Mouse (Mus musculus) liver, embryonic 14.5 days (tissue): ENCODE data around the gene Henmt1. TPM values are rescaled to one million over a fixed set of nuclear protein-coding genes. Genes with fewer than 3 reads are reported as not detected.

Experiments used
- ATAC-seq: fragments of 200-750 bp; cut with Nextera tagmentation; 2 replicates; pipeline ENCODE4 v1.8.0; 2017; ENCODE audit warnings: moderate number of reproducible peaks, mild to moderate bottlenecking, moderate library complexity; ENCODE audit not compliant: insufficient read depth
- DNase-seq, 3 experiments: peaks; one replicate each; pipeline ENCODE4 v3.0.0-alpha.2; 2012 to 2013; ENCODE audit warnings: low read depth in 3 of 3, low spot score in 3 of 3
- H3K27ac ChIP-seq: fragments of 300-500 bp; sonication (generic); 2 replicates; pipeline ENCODE4 v1.5.1; 2014; ENCODE audit warnings: moderate library complexity, mild to moderate bottlenecking, control low read depth, inconsistent platforms
- H3K27me3 ChIP-seq: fragments of 300-500 bp; sonication (generic); 2 replicates; pipeline ENCODE4 v1.6.1; 2014; ENCODE audit warnings: mild to moderate bottlenecking, low read length, moderate library complexity; ENCODE audit not compliant: control insufficient read depth, insufficient read depth
- H3K36me3 ChIP-seq: fragments of 300-500 bp; sonication (generic); replicated peaks from 2 replicates; pipeline ENCODE4 v1.6.1; 2014; ENCODE audit warnings: low read depth; ENCODE audit not compliant: control insufficient read depth, insufficient read depth
- H3K4me1 ChIP-seq, 2 experiments: fragments of 200-500 bp in 1 of 2; fragments of 300-500 bp in 1 of 2; sonication (generic) in 1 of 2; replicated peaks; 2 replicates each; pipeline ENCODE4 v1.6.1; 2012 to 2014; ENCODE audit warnings: antibody characterized with exemption in 1 of 2, inconsistent platforms in 1 of 2, low read length in 1 of 2; ENCODE audit not compliant: control insufficient read depth in 2 of 2, insufficient read depth in 2 of 2
- H3K4me2 ChIP-seq: fragments of 300-500 bp; sonication (generic); 2 replicates; pipeline ENCODE4 v1.6.1; 2014; ENCODE audit warnings: low read depth, mild to moderate bottlenecking, control low read depth, moderate library complexity
- H3K4me3 ChIP-seq, 2 experiments: fragments of 200-500 bp in 1 of 2; fragments of 300-500 bp in 1 of 2; sonication (generic) in 1 of 2; 2 replicates each; pipeline ENCODE4 v1.5.1; 2012 to 2014; ENCODE audit warnings: low read depth in 2 of 2, low read length in 2 of 2, mild to moderate bottlenecking in 2 of 2, control low read depth in 1 of 2, inconsistent platforms in 1 of 2, moderate library complexity in 1 of 2; ENCODE audit not compliant: insufficient read depth in 1 of 2
- H3K9ac ChIP-seq: fragments of 300-500 bp; sonication (generic); replicated peaks from 2 replicates; pipeline ENCODE4 v1.6.1; 2014; ENCODE audit warnings: mild to moderate bottlenecking, control low read depth, moderate library complexity
- H3K9me3 ChIP-seq: fragments of 300-500 bp; sonication (generic); 2 replicates; pipeline ENCODE4 v1.6.1; 2016; ENCODE audit warnings: low read length, mixed read lengths; ENCODE audit not compliant: control insufficient read depth
- CTCF ChIP-seq: IDR thresholded peaks from 2 replicates; pipeline ENCODE4 v1.5.1; 2016; ENCODE audit warnings: antibody characterized with exemption, low read depth, control low read depth
- EP300 ChIP-seq: IDR thresholded peaks from 2 replicates; pipeline ENCODE4 v1.6.1; 2016; ENCODE audit warnings: antibody characterized with exemption, low read depth
- WGBS: fragments of 180-500 bp; shearing (Covaris S2); extraction: QIAGEN DNeasy Blood & Tissue Kit; methylation state at CpG from one replicate; pipeline ENCODE4 v1.1.7; 2014; ENCODE audit not compliant: insufficient replicate concordance; 5-methylcytosine and 5-hydroxymethylcytosine counted together
- polyA plus RNA-seq, 2 experiments: library from polyadenylated mRNA; depleted of rRNA in 1 of 2; stranded (reverse) in 1 of 2; unstranded in 1 of 2; fragments of >200 nt; fragmentation: Nextera tagmentation in 1 of 2; extraction: Ambion mirVana in 1 of 2; gene quantifications; 2 replicates each; pipeline versions ENCODE4 v1.2.1 to v1.2.3; 2012 to 2014

Henmt1 gene
- polyA plus RNA-seq, 2 experiments, result 0.03 TPM; not detected in 1

- TF ChIP-seq CTCF (no peak), EP300 (no peak)
- Histone ChIP-seq H3K27ac (no peak overlapping the region), H3K36me3 (peaks cover 27% of the 10 kb centered on the region), H3K4me2 (no peak overlapping the region), H3K9me3 (no peaks in the 10 kb centered on the region), H3K4me3 (no peak overlapping the region), H3K4me1 (no peaks in the 10 kb centered on the region), H3K27me3 (no peaks in the 10 kb centered on the region), H3K9ac (no peak overlapping the region)
- ATAC-seq, result no peak
- no peak for DNase-seq
- 70% methylated on average over 3 of the region's 3 CpGs for WGBS
These were observed 39.5 kb upstream of the Henmt1 start for GRCm38 (mm10) chr3:108900147-108900546.

GRCm38 (mm10) chr3:108900681-108901080 lies 39.0 kb upstream of the Henmt1 start:
- H3K27ac ChIP-seq, result no peak overlapping the region
- no peaks in the 10 kb centered on the region for H3K27me3 ChIP-seq
- ATAC-seq, result no peak
- peaks cover 32% of the 10 kb centered on the region for H3K36me3 ChIP-seq
- H3K4me3 ChIP-seq, result no peak overlapping the region
- no peak for DNase-seq
- 81% methylated on average over 5 of the region's 5 CpGs for WGBS
- H3K4me2 ChIP-seq, result no peak overlapping the region
- no peaks in the 10 kb centered on the region for H3K9me3 ChIP-seq
- no peak overlapping the region for H3K9ac ChIP-seq
- H3K4me1 ChIP-seq, result no peaks in the 10 kb centered on the region
- TF ChIP-seq EP300 (no peak), CTCF (no peak)

- ATAC-seq (no peak), DNase-seq (no peak)
- Histone ChIP-seq H3K4me3 (no peak overlapping the region), H3K9ac (no peak overlapping the region), H3K27me3 (no peaks in the 10 kb centered on the region), H3K27ac (no peak overlapping the region), H3K9me3 (no peaks in the 10 kb centered on the region), H3K4me2 (no peak overlapping the region), H3K36me3 (peaks cover 43% of the 10 kb centered on the region), H3K4me1 (no peaks in the 10 kb centered on the region)
- TF ChIP-seq EP300 (no peak), CTCF (no peak)
- WGBS, result 38% methylated on average over 2 of the region's 2 CpGs
These were observed 37.6 kb upstream of the Henmt1 start for GRCm38 (mm10) chr3:108902038-108902437.

- Histone ChIP-seq H3K36me3 (peaks cover 52% of the 10 kb centered on the region), H3K4me1 (no peaks in the 10 kb centered on the region), H3K4me2 (no peak overlapping the region), H3K27me3 (no peaks in the 10 kb centered on the region), H3K27ac (no peak overlapping the region), H3K9me3 (no peaks in the 10 kb centered on the region), H3K4me3 (no peak overlapping the region), H3K9ac (no peak overlapping the region)
- WGBS, result 67% methylated on average over 6 of the region's 6 CpGs
- TF ChIP-seq CTCF, result no peak
- no peak for TF ChIP-seq EP300
- DNase-seq (no peak), ATAC-seq (peak; percentile 50; the same call in 1 of the 2 replicates)
These were observed 36.7 kb upstream of the Henmt1 start for GRCm38 (mm10) chr3:108902934-108903333.

- H3K36me3 ChIP-seq, result peaks cover 32% of the 10 kb centered on the region
- H3K4me3 ChIP-seq, result peak overlapping the region; percentile 93 to 99
- DNase-seq (no peak), ATAC-seq (no peak)
- peaks cover 11 to 13% of the 10 kb centered on the region in 2 experiments for H3K4me1 ChIP-seq
- WGBS, result under 1% methylated on average over 32 of the region's 32 CpGs
- peak overlapping the region; percentile 97 for H3K9ac ChIP-seq
- no peak for TF ChIP-seq EP300
- TF ChIP-seq CTCF, result no peak
- H3K9me3 ChIP-seq, result no peaks in the 10 kb centered on the region
- H3K27me3 ChIP-seq, result no peaks in the 10 kb centered on the region
- peak overlapping the region; percentile 95 for H3K27ac ChIP-seq
- H3K4me2 ChIP-seq, result peak overlapping the region; percentile 97
These were observed 29.2 kb upstream of the Henmt1 start for GRCm38 (mm10) chr3:108910303-108911080.
